In genomic region chr6:116670144-116670543, GRCm38 (mm10) we compare ENCODE assay signal across 8 mouse cellular contexts. TPM values are rescaled to one million over a fixed set of nuclear protein-coding genes. Genes with fewer than 3 reads are reported as not detected.
A peak's percentile ranks its signal among the peaks of the same experiment; 100 is the strongest.
DNase-seq lines count a peak whose midpoint lies in the region; ATAC-seq lines count a peak whose summit lies in the region.

No protein-coding gene starts in this region.

- H3K4me2 ChIP-seq in limb, embryonic 11.5 days (ENCODE audit: low read depth, severe bottlenecking) = no peak overlapping the region
- peak overlapping the region; percentile 3 for H3K4me2 ChIP-seq in hindbrain, embryonic 11.5 days (replicated peaks; ENCODE audit: low read depth, low read length)
- H3K4me2 ChIP-seq in neural tube, embryonic 15.5 days = peak overlapping the region; percentile 98

- peak overlapping the region; percentile 5; the same call in 1 of the 2 replicates for H3K9ac ChIP-seq in limb, embryonic 11.5 days (ENCODE audit: low read length)
- H3K9ac ChIP-seq in hindbrain, embryonic 11.5 days (ENCODE audit: low read depth, low read length) = peak overlapping the region; percentile 33
- no peak overlapping the region for H3K9ac ChIP-seq in neural tube, embryonic 15.5 days (replicated peaks)

- peak; percentile 41 to 47 for DNase-seq in adrenal gland, postnatal 36 days
- DNase-seq in adrenal gland, adult (ENCODE audit: inconsistent age in 2 of 2, low spot score in 1 of 2) = no peak
- DNase-seq in limb, embryonic 11.5 days (ENCODE audit: low spot score) = no peak
- no peak for DNase-seq in limb, embryonic 10.5 days (ENCODE audit: low spot score)
- peak; percentile 70 for DNase-seq in hindbrain, embryonic 11.5 days (ENCODE audit: low spot score)
- DNase-seq in urinary bladder, postnatal 25 days (ENCODE audit: low spot score) = no peak

- H3K36me3 ChIP-seq in limb, embryonic 11.5 days (ENCODE audit: control insufficient read depth, insufficient read depth, low read length) = no peaks in the 10 kb centered on the region
- H3K36me3 ChIP-seq in limb, embryonic 10.5 days = no peaks in the 10 kb centered on the region
- H3K36me3 ChIP-seq in hindbrain, embryonic 11.5 days (ENCODE audit: control insufficient read depth, insufficient read depth, low read length) = no peaks in the 10 kb centered on the region
- no peaks in the 10 kb centered on the region for H3K36me3 ChIP-seq in neural tube, embryonic 15.5 days

- H3K27ac ChIP-seq in limb, embryonic 11.5 days (replicated peaks; ENCODE audit: low read depth, low read length) = no peak overlapping the region
- H3K27ac ChIP-seq in limb, embryonic 10.5 days = no peak overlapping the region
- H3K27ac ChIP-seq in hindbrain, embryonic 11.5 days (ENCODE audit: low read depth, low read length) = peak overlapping the region; percentile 84
- H3K27ac ChIP-seq in neural tube, embryonic 15.5 days (replicated peaks) = peak overlapping the region; percentile 41; the same call in 1 of the 2 replicates

- ATAC-seq in limb, embryonic 11.5 days (ENCODE audit: insufficient number of reproducible peaks, low FRiP score, low TSS enrichment, low read depth) = no peak
- 0 out of 2 replicates have a peak, but pooled peaks have one; percentile 8 for ATAC-seq in hindbrain, embryonic 11.5 days (ENCODE audit: low FRiP score)
- no peak for ATAC-seq in neural tube, embryonic 15.5 days (ENCODE audit: low FRiP score)
- ATAC-seq in CD4-positive, CD25-positive, alpha-beta regulatory T cell, adult 4 months = no peak

- H3K4me1 ChIP-seq in limb, embryonic 11.5 days (ENCODE audit: control insufficient read depth, insufficient read depth, low read length) = peaks cover 12% of the 10 kb centered on the region
- H3K4me1 ChIP-seq in limb, embryonic 10.5 days = peaks cover 53% of the 10 kb centered on the region
- H3K4me1 ChIP-seq in hindbrain, embryonic 11.5 days (replicated peaks; ENCODE audit: control insufficient read depth, insufficient read depth, low read length) = peaks cover 21% of the 10 kb centered on the region
- peaks cover 51% of the 10 kb centered on the region for H3K4me1 ChIP-seq in neural tube, embryonic 15.5 days

- peaks cover 2% of the 10 kb centered on the region; the same call in 1 of the 2 replicates for H3K27me3 ChIP-seq in limb, embryonic 11.5 days (ENCODE audit: control insufficient read depth, insufficient read depth, low read length)
- H3K27me3 ChIP-seq in limb, embryonic 10.5 days (ENCODE audit: low read depth, poor library complexity, severe bottlenecking) = peaks cover 48% of the 10 kb centered on the region
- H3K27me3 ChIP-seq in hindbrain, embryonic 11.5 days (ENCODE audit: control insufficient read depth, insufficient read depth, low read length) = no peaks in the 10 kb centered on the region
- H3K27me3 ChIP-seq in neural tube, embryonic 15.5 days (replicated peaks) = 0 out of 2 replicates have a peak, but pooled peaks cover 3% of the 10 kb centered on the region

- H3K9me3 ChIP-seq in limb, embryonic 11.5 days (ENCODE audit: control insufficient read depth, low read length) = no peaks in the 10 kb centered on the region
- H3K9me3 ChIP-seq in limb, embryonic 10.5 days (replicated peaks) = no peaks in the 10 kb centered on the region
- H3K9me3 ChIP-seq in hindbrain, embryonic 11.5 days (ENCODE audit: control insufficient read depth, low read length) = no peaks in the 10 kb centered on the region
- H3K9me3 ChIP-seq in neural tube, embryonic 15.5 days (replicated peaks) = no peaks in the 10 kb centered on the region

- no peak overlapping the region for H3K4me3 ChIP-seq in limb, embryonic 11.5 days (ENCODE audit: low read depth, low read length)
- H3K4me3 ChIP-seq in limb, embryonic 10.5 days = no peak overlapping the region
- no peak overlapping the region for H3K4me3 ChIP-seq in hindbrain, embryonic 11.5 days (ENCODE audit: low read depth, low read length)
- H3K4me3 ChIP-seq in neural tube, embryonic 15.5 days (replicated peaks) = no peak overlapping the region

- WGBS in limb, embryonic 11.5 days = 55% methylated on average over 6 of the region's 6 CpGs
- 42% methylated on average over 6 of the region's 6 CpGs for WGBS in limb, embryonic 10.5 days
- 13% methylated on average over 6 of the region's 6 CpGs for WGBS in hindbrain, embryonic 11.5 days
- 21% methylated on average over 6 of the region's 6 CpGs for WGBS in neural tube, embryonic 15.5 days

RNA-seq across cellular contexts. Expression of gene Rassf4, which starts 3.6 kb away (rescaled TPM):
- total RNA-seq in adrenal gland, postnatal 36 days (2021) = 1 to 10 TPM; 2.8 to 4.7 TPM
- 5.1 and 8.1 TPM in 2 replicates for polyA plus RNA-seq in limb, embryonic 11.5 days (2014; fragmentation: Nextera tagmentation; extraction: Ambion mirVana)
- polyA plus RNA-seq in limb, embryonic 10.5 days (2016; fragmentation: Nextera tagmentation; extraction: Ambion mirVana) = 2.7 and 4.2 TPM in 2 replicates
- polyA plus RNA-seq in hindbrain, embryonic 11.5 days (2014; fragmentation: Nextera tagmentation; extraction: Ambion mirVana) = 60.7 and 78.3 TPM in 2 replicates
- polyA plus RNA-seq in neural tube, embryonic 15.5 days (2015; fragmentation: Nextera tagmentation; extraction: Ambion mirVana) = 29.0 and 32.5 TPM in 2 replicates
- 1 to 10 TPM; 3.2 to 5.1 TPM for polyA plus RNA-seq in CD4-positive, CD25-positive, alpha-beta regulatory T cell, adult 4 months (2017; shearing (Covaris generic))

RNA-seq across cellular contexts. Expression of gene Depp1, which starts 19.7 kb away (rescaled TPM):
- 10 to 100 TPM in 1 of 2 experiments, 1 to 10 TPM in 1; 7.0 to 20.2 TPM for total RNA-seq in adrenal gland, postnatal 36 days (2021)
- polyA plus RNA-seq in limb, embryonic 11.5 days (2014; fragmentation: Nextera tagmentation; extraction: Ambion mirVana) = 24.5 and 29.3 TPM in 2 replicates
- 34.4 and 34.7 TPM in 2 replicates for polyA plus RNA-seq in limb, embryonic 10.5 days (2016; fragmentation: Nextera tagmentation; extraction: Ambion mirVana)
- polyA plus RNA-seq in hindbrain, embryonic 11.5 days (2014; fragmentation: Nextera tagmentation; extraction: Ambion mirVana) = 9.8 and 12.0 TPM in 2 replicates
- polyA plus RNA-seq in neural tube, embryonic 15.5 days (2015; fragmentation: Nextera tagmentation; extraction: Ambion mirVana) = 16.5 and 16.9 TPM in 2 replicates
- polyA plus RNA-seq in CD4-positive, CD25-positive, alpha-beta regulatory T cell, adult 4 months (2017; shearing (Covaris generic)) = not detected

RNA-seq across cellular contexts. Expression of gene Zfp422, which starts 41.3 kb away (rescaled TPM):
- total RNA-seq in adrenal gland, postnatal 36 days (2021) = 10 to 100 TPM; 19.7 to 23.0 TPM
- 300 and 303 TPM in 2 replicates for polyA plus RNA-seq in limb, embryonic 11.5 days (2014; fragmentation: Nextera tagmentation; extraction: Ambion mirVana)
- polyA plus RNA-seq in limb, embryonic 10.5 days (2016; fragmentation: Nextera tagmentation; extraction: Ambion mirVana) = 235 and 264 TPM in 2 replicates
- polyA plus RNA-seq in hindbrain, embryonic 11.5 days (2014; fragmentation: Nextera tagmentation; extraction: Ambion mirVana) = 313 and 337 TPM in 2 replicates
- 108 and 122 TPM in 2 replicates for polyA plus RNA-seq in neural tube, embryonic 15.5 days (2015; fragmentation: Nextera tagmentation; extraction: Ambion mirVana)
- polyA plus RNA-seq in CD4-positive, CD25-positive, alpha-beta regulatory T cell, adult 4 months (2017; shearing (Covaris generic)) = 10 to 100 TPM; 24.6 to 27.0 TPM

RNA-seq across cellular contexts. Expression of gene Tmem72, which starts 46.6 kb away (rescaled TPM):
- under 1 TPM; 0.07 TPM for total RNA-seq in adrenal gland, postnatal 36 days (2021)
- 0.04 and 0.10 TPM in 2 replicates for polyA plus RNA-seq in limb, embryonic 11.5 days (2014; fragmentation: Nextera tagmentation; extraction: Ambion mirVana)
- 0.04 and 0.06 TPM in 2 replicates for polyA plus RNA-seq in limb, embryonic 10.5 days (2016; fragmentation: Nextera tagmentation; extraction: Ambion mirVana)
- 0.07 and 0.12 TPM in 2 replicates for polyA plus RNA-seq in hindbrain, embryonic 11.5 days (2014; fragmentation: Nextera tagmentation; extraction: Ambion mirVana)
- 1.1 and 1.5 TPM in 2 replicates for polyA plus RNA-seq in neural tube, embryonic 15.5 days (2015; fragmentation: Nextera tagmentation; extraction: Ambion mirVana)
- under 1 TPM; 0.04 to 0.05 TPM for polyA plus RNA-seq in CD4-positive, CD25-positive, alpha-beta regulatory T cell, adult 4 months (2017; shearing (Covaris generic))

Comparison
In these comparisons a context has a peak if more than half of its experiments do, and no peak if none do; other contexts are left out.
1. DNase-seq: peak in adrenal gland, postnatal 36 days (2 of 2) and hindbrain, embryonic 11.5 days (single experiment); none in adrenal gland, adult (0 of 2), limb, embryonic 11.5 days (single experiment), limb, embryonic 10.5 days (single experiment) and urinary bladder, postnatal 25 days (single experiment).
2. H3K27ac ChIP-seq: peak in hindbrain, embryonic 11.5 days (single experiment) and neural tube, embryonic 15.5 days (single experiment); none in limb, embryonic 11.5 days (single experiment) and limb, embryonic 10.5 days (single experiment).
3. RNA of gene Depp1, which starts 19.7 kb away (polyA plus RNA-seq): 34.4 to 34.7 TPM in limb, embryonic 10.5 days, 24.5 to 29.3 TPM in limb, embryonic 11.5 days, 16.5 to 16.9 TPM in neural tube, embryonic 15.5 days and 9.8 to 12.0 TPM in hindbrain, embryonic 11.5 days; not detected in CD4-positive, CD25-positive, alpha-beta regulatory T cell, adult 4 months; every median in the first group is over 10 times any median in the second.